1 mouse cellular context compared by ENCODE assay signal in the genomic region with DNA sequence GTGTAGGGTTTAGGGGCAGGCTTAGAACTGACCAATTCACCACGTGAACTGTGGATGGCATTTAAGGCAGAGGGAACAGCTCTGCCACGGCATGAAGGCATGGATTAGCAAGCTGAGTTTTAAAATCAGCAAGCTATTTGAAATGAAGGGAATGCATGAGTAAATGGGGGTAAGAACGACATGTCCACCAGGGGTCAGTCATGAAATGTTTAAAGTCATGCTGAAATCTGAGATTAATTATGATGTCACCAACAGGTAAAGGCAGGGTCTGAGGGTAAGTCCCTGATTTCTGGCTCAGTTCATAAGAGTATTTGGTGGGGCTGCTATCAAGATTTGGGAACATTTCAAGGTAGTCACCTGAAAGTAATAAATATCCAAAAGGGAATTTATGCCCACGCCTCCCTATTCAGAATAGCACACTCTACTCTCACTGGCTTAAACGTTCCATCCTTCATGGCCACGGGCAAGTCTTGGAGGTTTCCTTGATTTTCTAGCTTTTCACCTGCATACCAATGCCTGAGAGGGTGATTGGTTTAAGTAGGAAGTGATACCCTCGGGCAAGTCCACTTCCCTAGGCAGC.
TF ChIP-seq lines count a peak whose summit lies in the region.

No protein-coding gene starts in this region.

TF ChIP-seq in CH12.LX, 34 proteins besides CTCF, POLR2A, EP300 and RAD21 (continued from another document):
- TF ChIP-seq SMC3 (IDR thresholded peaks at IDR 0.05; ENCODE audit: low read depth, low read length) = peak; percentile 61
